Mouse (Mus musculus): ENCODE measurements around the gene Ccdc88c.
A peak's percentile ranks its signal among the peaks of the same experiment; 100 is the strongest.

Ccdc88c gene

DNA sequence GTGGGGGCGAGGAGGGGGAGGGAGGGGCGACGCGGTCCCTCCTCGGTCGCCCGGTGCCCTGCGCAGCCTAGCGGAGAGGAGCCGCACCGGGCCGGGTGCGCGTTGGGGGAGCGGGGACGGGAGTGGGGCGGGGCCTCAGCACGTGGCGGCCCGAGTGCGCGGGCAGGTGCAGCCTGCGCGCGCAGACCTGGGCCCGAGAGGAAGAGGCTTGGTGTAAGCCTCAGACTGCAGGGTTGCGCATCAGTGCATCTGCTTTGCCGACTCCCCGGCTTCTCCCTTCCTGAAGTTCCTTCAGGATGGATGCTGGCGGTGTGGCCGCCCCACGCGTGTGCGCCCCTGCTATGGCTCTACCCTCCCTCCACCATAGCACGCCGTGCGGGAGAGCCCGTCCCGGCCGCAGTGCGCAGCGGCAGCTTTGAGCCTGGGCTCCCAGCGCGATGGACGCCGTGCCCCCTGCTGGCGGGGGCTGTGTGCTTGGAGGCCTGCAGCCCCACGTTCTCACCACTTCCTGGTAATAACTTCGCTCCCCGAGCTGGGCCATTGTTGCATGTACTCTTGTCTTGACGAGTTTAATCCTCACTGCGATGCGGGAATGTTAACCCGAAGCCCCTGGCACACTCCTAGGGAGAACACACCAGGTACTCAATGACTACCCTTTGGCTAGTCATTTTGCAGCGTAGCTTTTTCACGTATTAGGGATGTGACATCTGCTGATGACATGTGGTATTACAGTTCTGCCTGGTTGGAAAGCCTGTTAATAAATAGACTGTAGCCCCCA, at the start of gene Ccdc88c:
Gene Ccdc88c (minus strand): TSS at position 103 of the 778 bp plus-strand sequence.
- DNase-seq, result peak; percentile 89

DNA sequence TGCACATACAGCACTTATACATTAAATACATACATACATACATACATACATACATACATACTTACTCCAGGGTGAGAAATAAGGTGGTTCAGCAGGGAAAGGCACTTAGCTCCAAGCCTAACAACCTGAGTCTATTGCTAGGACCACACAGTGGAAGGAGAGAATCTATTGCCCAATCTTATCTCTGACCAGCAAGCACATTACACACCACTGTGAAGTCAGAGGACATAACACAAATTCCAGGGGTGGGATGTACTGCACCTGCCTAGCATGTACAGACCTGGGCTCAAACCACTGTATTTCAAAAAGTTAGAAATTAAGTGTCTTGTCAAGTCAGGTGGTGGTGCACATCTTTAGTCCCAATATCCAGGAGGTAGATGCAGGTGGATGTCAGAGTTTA, 49.1 kb upstream of the Ccdc88c start:
- no peak for DNase-seq

DNA sequence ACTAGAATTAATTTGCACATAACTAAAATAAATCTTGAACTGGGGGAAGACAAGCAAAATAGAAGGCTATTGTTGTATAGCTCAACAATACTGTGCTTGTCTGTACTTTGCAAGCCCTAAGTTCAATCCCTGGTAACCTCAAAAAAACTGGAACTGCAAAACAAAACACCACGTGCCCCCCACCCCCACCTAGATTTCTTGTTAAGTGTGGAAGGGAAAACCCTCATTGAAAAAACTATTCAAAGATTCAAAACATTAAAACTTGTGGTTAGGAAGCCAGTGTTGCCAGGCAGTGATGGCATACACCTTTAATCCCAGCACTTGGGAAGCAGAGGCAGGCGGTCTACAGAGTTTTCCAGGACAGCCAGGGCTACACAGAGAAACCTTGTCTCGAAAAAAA, 46.6 kb upstream of the Ccdc88c start:
- no peak for DNase-seq

DNA sequence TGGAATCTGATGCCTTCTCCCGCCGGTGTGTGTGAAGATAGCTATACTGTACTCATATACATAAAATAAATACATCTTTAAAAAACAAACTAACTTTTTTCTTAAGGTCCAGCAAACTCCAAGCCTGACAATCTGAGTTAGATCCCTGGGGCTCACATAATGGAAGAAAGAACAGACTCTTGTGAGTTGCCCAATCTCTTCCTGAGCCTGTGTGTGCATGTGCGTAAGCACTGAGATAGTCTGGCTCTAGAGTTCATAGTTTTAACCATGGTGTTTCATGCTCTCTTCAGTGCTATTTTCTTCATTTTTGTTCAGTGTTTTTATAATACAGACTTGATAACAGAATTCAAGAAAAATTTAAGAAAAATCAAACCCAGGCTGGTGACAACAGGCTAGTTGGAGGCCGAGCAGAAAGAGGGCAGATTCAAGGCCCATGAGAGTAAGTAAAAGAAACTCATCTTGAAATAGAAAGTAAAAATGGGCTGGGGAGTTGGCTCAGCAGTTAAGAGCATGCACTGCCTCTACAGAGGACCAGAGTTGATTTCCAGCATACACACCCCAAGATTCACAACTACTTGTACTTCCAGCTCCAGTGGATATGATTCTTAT, 46.1 kb upstream of the Ccdc88c start:
- no peak for DNase-seq

DNA sequence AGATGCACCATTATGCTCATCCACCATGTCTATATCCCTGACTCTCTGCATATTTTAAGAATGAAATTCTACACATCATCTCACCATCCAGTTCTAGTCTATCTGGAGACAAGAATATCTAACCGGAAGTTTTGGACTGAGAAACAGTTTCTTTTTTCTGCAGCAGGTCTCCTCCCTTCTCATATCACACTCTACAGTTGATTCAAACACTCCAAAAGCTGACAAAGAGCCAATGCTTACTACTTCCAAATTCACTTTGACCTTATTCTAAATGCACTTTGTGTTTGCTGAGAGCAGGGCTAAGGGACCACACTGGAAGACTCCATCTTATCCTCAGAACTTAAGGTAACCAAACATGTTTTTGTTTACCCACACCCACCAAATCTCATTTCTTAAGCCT, 41.0 kb upstream of the Ccdc88c start:
- no peak for DNase-seq

DNA sequence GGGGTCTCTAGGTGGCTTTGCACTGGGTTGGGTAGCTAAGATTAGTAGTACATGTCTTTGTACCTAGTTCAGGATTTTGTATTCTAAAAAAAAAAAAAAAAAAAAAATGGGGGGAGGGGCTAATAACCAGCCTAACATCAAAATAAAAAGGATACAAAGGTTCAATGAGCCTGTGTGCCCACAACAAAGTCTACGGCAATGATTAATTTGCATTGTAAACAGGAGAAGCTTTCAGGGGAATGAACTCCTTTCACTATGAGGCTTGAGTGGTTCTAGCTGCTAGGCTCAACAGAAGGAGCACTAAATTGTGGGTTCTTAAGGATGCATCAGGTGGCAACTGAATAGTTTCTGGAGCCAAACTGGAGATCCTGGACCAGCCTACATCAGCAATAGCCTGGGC, 37.5 kb upstream of the Ccdc88c start:
- DNase-seq, result no peak

DNA sequence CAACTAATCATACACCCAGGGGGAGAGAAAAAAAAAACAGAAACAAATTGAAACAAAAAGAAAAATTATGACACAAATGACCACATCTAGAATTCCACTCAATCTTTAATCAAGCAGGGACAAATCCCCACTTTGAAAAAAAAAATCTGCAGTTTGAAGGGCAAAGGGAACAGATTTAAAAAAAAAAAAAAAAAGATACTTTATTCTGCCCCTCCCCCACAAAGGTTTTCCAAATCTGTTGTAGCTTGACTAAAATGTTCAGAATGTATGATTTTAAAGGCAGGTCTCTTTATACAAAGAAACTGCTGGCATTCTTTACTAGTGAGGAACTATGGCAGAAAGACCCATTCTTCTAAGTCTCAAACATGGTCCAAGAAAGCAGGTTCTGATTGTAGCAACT, 11.1 kb upstream of the Ccdc88c start:
- DNase-seq, result no peak

DNA sequence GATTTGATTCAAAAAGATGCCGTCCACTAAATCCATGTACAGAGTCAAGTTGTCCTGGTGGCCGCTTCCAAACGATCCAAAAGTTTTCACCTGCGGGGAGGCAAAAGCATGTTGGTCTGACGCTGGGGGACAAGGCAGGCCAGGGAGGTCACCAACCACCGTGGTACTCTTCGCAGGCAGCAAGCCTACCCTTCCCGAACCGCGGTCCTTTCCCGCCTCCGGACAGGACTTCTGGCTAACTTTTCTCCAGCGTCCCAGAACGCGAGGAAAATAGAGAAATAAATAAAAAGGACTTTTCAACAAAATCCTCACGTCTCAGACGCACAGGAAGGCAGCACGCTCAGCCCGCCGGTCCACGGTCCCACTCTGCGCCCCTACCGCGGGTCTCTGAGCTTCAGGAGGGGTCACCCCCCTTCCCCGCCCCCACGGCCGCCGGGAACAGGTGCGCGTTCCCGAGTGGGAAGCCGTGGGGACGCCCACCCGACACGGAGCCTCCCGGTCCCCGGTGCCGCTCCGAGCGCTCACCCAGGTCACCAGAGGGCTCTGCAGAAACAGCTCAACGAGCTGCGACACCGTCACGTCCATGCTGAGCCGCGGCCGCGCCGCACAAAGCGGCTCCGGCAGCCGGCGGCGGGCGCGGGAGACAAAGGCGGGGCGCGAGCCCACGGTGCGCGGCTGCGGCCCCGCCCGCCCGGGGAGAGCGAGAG, 456 bp downstream of the Ccdc88c start:
- DNase-seq, result no peak

DNA sequence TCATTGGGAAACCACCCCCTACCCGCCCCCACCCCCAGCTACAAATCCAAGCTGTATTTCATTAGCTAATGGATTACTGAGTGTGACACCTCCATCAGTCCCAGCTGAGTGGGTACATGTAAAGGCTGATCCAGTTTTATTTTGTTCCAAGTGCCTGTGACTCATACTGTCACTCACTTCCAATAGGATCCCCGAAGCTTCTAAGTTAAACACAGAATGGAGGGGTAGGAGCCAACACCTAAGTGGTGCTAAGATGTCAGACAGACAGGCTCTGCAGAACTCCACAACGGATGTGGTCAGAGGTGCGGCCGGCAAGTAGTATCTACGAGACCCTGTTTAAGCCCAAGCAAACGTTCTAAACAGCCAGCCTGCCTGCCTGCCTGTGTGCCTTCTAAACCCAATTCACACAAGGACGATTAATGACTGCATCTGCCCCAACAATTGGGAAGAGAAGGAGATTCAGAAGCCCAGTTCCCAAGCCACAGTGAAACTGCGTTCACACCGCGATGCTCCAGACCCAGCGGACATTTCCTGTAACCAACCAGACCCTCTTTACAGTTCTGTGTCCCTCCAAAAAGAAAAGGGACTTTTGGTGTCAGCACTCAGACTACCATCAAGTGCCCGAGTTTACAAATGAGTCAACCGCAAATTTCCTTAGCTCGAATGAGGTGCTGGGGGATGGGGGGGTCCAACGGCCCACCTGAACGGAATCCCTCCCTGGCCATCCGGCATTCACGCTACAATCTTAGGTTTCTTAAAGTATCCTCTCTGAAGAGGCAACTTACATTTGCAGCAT, 1.2 kb downstream of the Ccdc88c start:
- DNase-seq, result no peak

DNA sequence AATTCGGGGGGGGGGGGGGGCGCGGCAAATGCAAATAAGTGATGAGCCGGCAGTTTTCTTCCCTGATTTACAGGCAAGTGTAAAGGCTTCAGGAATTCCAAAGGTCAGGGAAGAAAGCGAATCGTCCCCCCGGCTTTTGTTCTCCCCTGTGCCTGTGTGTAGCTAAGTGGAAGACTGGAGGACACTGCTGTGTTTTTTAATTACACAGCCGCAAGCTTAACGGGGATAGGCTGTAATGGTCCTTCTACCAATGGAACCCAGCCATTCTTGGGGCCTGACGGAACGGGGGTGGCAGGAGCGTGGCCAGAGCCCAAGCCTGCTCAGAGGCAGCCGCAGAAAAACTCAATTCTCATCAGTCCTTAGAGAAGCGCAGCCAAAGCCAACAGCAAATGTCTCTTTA, 1.9 kb downstream of the Ccdc88c start:
- DNase-seq, result no peak

DNA sequence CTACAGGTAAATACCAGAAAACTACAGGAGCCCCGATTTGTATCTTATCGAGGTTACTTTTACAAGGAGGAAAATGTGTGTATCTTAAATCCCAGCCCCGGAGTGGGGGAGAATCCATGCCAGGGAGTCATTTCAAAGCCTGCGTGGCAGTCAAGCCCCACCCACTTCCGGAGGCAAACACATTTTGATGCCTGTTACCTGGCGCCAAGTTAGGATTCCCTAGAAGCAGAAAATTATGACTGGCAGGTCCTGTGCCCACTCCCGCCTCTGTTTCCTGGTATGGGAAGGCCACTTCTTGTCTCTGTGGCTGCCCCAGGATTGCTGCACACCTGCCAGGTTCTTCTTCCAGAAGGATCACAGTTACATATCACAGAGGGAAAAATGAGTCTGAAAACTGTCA, 2.3 kb downstream of the Ccdc88c start:
- DNase-seq, result peak; percentile 53

DNA sequence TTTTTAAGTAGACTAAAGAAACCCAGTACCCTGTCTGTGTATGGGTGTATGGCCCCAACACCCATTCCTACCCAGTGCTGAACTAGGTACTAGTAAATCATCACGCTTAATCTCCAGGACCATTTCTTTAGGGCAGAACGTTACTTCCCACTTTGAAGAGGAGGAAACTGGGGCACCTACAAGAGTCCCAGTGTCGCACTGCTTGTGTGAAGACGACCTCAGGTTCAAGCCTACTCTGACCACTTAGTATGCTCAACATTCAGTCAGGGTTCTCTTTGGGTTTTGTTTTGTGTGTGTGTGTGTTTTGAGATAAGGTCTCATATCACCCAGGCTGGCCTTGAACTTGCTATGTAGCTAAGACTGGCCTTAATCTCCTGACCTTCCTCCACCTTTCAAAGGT, 2.8 kb downstream of the Ccdc88c start:
- no peak for DNase-seq

DNA sequence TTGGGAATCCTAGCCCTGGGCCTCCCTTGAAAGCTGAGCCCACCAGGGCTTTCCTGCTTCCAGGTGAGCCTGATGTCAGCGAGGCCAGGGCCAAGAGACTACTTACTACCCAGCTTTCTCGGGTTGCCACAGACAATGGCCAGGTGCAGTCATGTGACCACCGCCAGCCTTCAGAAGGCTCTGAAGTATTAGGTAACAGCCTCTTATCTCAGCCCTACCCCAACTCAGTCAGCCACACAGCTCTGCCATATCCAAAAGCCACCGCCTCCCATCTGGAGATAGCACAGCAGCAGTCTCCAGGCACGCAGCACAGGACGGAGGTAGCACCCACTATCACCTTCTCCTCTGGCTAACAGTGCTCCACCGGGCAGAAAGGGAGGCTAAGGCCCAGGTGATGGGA, 3.5 kb downstream of the Ccdc88c start:
- DNase-seq, result peak; percentile 40

DNA sequence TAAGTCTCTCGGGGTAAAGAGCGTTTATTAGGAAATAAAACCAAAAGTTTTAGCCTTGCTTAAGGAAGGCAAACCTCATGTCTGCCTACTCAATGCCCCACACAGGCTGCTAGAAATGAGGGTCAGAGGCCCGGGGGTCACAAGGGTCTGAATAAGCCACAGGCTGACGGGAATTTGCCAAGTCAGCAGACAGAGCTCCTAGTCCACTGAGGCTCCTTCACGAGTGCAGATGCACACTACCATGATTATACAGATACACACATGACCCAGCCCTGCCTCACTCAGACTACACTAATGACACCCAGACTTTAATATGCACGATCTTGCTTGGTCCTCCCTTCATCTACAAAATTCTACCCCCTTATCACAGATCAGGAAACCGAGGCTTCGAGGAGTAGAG, 4.0 kb downstream of the Ccdc88c start:
- DNase-seq, result no peak

DNA sequence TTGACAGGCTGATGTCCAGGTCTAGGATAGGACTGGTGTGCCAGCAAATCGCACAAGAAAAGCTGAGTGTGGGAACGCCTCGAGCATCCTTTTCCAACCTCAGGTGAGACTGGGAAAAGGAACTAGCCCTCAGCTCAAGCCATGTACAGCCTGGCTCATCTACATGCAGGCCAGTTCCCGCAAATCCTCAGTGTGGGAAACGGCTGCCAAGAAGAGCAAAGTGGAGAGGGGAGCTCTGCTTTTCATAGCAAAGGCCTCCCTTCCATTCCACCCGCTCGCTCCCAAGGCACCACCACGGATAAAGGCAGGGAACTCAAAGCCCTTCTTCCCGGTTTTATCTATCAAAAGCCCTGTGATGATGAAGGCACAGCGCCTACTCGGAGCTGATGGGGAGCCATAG, 5.7 kb downstream of the Ccdc88c start:
- DNase-seq, result no peak

DNA sequence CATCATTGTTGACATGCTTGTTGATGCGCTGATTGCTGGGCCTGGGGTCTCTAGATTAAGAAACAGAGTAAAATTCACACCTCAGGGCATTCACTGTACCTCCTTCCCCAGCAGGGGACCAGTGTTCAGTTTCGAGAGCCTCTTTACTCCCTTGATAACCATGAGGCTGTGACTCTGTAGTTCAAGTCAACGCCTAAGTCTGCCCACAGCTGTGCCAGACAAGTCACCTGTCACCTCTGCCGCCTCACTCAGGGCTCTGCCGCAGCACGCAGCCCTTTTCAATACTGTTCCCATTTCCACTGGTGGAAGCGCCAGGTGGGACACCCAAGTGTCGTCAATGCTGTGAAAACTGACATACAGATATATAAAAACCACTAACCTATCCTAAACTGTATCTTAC, 6.5 kb downstream of the Ccdc88c start:
- no peak for DNase-seq

DNA sequence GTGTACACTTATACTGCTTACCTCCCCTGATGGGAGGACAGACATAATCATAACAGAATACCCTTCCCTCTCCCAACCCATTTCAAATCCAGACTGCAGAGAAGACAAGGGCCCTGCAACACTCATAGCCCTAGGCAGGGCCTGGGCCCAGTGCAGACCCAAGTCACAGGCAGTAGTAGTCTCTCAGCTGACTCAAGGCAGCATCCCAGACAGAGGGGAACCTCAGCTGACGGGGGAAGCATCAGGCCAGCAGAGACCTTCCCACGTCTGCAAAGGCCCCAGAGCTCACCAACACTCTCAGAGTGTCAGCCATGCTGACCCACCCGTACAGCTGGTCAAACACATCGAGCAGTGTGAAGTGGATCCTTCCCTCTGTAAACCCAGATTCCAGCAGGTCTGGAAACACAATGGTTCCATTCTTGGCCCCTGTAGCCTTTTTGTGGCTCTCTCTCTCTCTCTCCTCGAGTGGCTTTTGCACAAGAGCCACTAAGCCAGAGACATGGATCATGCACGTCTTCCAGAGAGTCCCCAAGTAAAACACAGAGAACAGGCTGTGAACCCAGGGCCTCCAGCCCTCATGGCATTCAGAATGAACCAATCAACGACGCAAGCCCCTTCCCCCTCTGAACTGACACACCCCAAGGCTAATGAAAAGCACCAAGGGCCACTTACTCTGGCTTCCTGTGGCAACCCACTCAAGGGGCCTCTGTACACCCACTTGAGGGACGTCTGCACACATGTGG, 7.2 kb downstream of the Ccdc88c start:
- no peak for DNase-seq

DNA sequence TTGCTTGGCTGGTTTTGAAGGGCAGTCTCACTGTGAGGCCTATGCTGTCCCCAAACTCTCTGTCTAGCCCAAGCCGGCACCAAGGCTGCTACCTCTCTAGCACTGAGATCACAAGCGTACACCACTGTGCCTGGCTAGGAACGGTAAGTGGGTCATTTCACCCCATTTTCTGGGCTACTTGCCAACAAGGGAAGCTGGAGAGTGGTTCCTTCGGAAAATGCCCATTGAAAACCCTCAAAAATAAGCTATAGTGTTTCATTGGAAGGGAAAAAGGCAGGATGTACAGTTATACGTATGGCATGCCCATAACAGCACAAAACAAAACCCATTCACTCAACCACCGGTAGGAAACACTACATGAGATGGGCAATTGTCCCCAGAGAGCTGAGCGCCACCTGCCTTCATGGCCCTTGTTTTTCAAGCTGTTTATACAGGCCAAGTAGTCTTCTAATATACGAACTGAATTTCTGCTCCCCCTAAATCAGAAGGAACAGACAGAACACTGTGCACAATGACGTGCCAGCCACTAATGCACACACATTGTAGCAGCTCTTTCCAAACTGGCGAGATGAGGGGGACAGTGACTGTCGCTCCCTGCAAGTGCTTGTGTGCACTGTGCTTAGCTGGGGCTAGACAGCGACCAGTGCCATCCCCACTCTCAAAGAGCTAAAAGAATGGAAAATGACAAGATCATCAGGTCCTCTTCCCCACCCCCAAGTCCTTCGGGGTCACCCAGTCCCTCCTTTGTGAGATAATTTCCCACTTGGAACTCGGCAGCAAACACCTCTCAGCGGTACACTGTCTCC, 8.4 kb downstream of the Ccdc88c start:
- DNase-seq, result no peak

DNA sequence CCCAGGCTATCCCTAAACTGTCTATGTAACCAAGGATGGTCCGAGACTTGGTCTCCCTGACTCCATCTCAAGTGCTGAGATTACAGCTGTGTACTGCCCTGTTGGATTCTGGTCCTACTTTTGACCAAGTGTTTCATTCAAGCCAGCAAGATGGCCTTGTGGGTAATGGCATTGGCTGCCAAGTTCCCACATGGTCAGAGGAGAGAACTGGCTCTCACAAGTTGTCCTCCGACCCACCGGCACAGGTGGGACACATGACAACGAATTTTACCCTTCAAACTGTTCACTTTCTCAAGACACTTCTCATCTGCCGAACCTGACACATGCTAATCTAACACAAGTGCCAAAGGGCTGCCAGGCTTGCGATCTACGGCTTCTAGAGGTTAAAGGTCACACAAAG, 9.4 kb downstream of the Ccdc88c start:
- no peak for DNase-seq

DNA sequence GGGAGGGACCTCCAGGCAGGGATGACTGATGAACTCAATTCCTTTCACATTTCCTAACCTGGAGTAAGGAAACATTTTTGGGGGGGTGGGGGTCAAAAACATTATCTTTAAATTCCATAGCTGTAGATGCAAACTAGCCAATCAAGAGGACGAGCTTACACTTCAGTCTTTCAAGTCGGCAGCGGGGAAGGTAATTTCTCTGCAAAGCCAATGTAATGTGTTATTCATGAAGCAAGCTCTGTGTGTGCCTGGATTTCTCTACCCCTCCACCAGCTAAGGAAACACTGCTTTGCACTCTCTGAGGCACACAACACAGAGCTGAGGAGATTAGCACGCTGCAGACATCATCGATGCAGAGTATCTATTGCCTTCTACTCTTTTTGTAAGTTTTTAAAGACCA, 9.8 kb downstream of the Ccdc88c start:
- DNase-seq, result no peak

DNA sequence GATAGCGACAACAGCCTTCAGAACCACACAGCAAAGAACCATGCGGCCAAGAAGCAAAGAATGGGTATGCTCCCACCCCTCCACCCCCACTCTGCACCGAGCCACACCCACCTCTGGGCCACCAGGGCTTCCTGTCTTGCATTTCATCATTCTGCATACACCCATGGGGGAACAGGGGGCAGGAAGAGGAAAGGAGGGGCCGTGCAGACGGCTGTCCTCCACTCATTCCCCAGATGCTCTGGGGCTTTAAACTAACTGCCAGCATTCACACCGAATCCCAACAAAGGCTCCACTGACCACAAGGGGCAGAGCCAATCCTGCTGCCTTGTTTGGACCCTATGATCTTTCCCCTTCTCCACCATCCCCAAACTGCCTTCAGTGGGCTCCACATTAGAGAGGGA, 10.9 kb downstream of the Ccdc88c start:
- DNase-seq, result peak; percentile 72

DNA sequence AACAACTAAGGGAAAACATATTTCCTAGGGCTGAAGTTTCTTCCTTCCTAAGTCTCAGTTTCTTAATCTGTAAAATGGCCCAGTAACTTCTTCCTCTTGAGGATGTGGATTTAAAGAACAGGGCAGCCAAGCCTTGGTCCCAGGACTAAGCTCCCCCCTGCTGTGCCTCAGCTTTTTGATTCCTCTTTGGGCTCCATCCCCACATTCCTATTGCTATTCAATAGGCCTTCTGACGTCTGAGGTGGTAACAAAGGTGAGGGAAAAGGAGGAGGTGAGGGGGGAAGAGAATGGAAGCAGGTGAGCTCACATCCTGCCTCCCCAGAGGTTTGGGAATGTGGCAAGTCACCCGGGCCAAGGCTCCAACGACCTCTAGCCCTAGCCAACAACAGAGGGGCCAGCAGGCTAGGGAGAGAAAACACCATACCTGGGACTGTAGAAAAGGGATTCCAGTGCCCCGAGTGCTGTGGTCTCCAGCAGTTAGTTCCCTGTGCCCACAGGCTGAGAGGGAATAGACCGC, 12.4 kb downstream of the Ccdc88c start:
- no peak for DNase-seq

Measured in lung, postnatal 10 days (tissue).